In genomic region chr12:117221909-117222308, GRCm38 (mm10) we compare ENCODE assay signal across 21 mouse cellular contexts.
A peak's percentile ranks its signal among the peaks of the same experiment; 100 is the strongest.
DNase-seq lines count a peak whose midpoint lies in the region; TF ChIP-seq lines count a peak whose summit lies in the region.
"Had no signal": no experiment of that assay in that cellular context is flagged by ENCODE, and none has a peak within 500 bp of the region (broad histone marks: within the 10 kb centered on the region; RNA-seq: fewer than 3 reads in every experiment).

No protein-coding gene starts in this region.

- TF ChIP-seq POLR2A in cortical plate, adult 2 months (IDR thresholded peaks at IDR 0.05; ENCODE audit: extremely low read depth, insufficient read depth, low read length) = no peak

- intact Hi-C loops in left cerebral cortex, adult 2 months (cut with DNase I) = no loop called here

- H3K4me1 ChIP-seq in cortical plate, adult 2 months (ENCODE audit: control insufficient read depth, insufficient read depth, low read length) = peaks cover 8% of the 10 kb centered on the region; the same call in 1 of the 2 replicates
- H3K4me1 ChIP-seq: forebrain, embryonic 10.5 days; forebrain, embryonic 13.5 days; hindbrain, embryonic 12.5 days; hindbrain, embryonic 15.5 days had no signal

- H3K27ac ChIP-seq in left cerebral cortex, adult 2 months = 0 out of 2 replicates have a peak overlapping the region, but pooled peaks have one; percentile 24
- peak overlapping the region; percentile 7; the same call in 1 of the 2 replicates for H3K27ac ChIP-seq in cortical plate, adult 2 months (ENCODE audit: insufficient read depth, low read length)
- H3K27ac ChIP-seq: forebrain, embryonic 10.5 days; forebrain, embryonic 13.5 days; heart, embryonic 13.5 days; hindbrain, embryonic 12.5 days; hindbrain, embryonic 15.5 days had no signal

- no peak overlapping the region for H3K4me3 ChIP-seq in left cerebral cortex, adult 2 months
- no peak overlapping the region for H3K4me3 ChIP-seq in cortical plate, adult 2 months (ENCODE audit: insufficient read depth, low read length)
- H3K4me3 ChIP-seq: forebrain, embryonic 10.5 days; forebrain, embryonic 13.5 days; heart, embryonic 13.5 days; hindbrain, embryonic 12.5 days; hindbrain, embryonic 15.5 days had no signal

- no peak for TF ChIP-seq CTCF in left cerebral cortex, adult 2 months (IDR thresholded peaks at IDR 0.05)
- TF ChIP-seq CTCF in cortical plate, adult 2 months (IDR thresholded peaks at IDR 0.05; ENCODE audit: extremely low read depth, insufficient read depth, low read length) = no peak

- DNase-seq in layer of hippocampus, adult 11-12 months (ENCODE audit: low spot score) = peak; percentile 27
- no peak for DNase-seq in layer of hippocampus, adult 8-10 months (ENCODE audit: low spot score in 2 of 2)
- no peak for DNase-seq in left cerebral cortex, adult 2 months (ENCODE audit: extremely low spot score in 1 of 2, low spot score in 2 of 2)
- no peak for DNase-seq in left cerebral cortex, adult 8-10 months (ENCODE audit: low spot score in 2 of 2)
- peak; percentile 71 for DNase-seq in brain, adult 2 months (ENCODE audit: low read depth, low spot score)
- DNase-seq: adrenal gland, adult 2 months; adrenal gland, postnatal 14 days; cerebellum, adult 11-12 months; cerebellum, adult 8-10 months; cerebellum, postnatal 10 days; cerebellum, postnatal 36 days; gastrocnemius, postnatal 25 days; heart, adult 18-20 months; heart, postnatal 14 days; heart, postnatal 4 days had no signal

Comparison
In these comparisons a context has a peak if more than half of its experiments do, and no peak if none do; other contexts are left out.
1. DNase-seq: peak in layer of hippocampus, adult 11-12 months (single experiment) and brain, adult 2 months (single experiment); none in layer of hippocampus, adult 8-10 months (0 of 2), left cerebral cortex, adult 2 months (0 of 2) and left cerebral cortex, adult 8-10 months (0 of 2).